Mouse (Mus musculus): ENCODE data around the gene Olfr1338.
"Not testable (repeated sequence)": the region's sequence is repeated elsewhere in the genome, so short reads cannot be mapped to it uniquely, and the experiment has no call there.

Olfr1338 gene

DNA sequence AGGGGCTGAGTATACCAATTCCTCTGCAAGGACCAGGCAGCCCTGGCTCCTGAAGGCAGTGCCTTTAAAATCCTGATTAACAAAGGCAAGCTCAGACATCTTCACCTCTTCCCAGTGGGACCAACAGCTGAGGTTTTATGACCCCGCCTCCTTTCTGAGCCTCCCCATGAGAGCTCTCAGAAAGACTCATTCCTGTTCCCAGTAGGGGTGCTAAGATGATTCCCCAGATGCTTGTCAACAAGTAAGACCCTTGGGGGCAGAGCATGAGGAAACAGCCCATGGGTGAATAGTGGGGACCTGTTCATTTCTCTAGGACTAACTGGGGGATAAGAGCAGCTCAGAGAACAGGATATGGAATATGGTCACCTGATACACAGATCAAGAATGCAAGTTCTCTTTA is at the start of gene Olfr1338:
Gene Olfr1338 (minus strand): TSS at position 101 of the 400 bp plus-strand sequence.
- DNase-seq, result no peak

DNA sequence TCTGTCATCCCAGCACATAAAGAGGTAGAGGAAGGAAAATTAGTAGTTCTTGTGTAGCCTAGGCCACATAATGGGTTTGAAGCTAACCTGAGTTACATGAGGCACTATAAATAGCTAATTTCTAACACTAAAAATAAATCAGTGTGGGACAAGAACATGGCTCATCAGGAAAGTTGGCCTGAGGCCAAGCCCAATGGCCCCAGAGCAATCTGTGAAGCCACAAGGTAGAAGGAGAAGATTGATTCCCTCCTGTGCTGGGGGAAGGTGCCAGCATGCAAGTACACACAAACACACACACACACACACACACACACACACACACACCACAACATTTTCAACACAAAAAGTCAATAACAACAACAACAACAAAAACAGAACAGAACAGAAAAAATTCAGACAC is 34.3 kb upstream of the Olfr1338 start:
- DNase-seq, result not testable (repeated sequence)

DNA sequence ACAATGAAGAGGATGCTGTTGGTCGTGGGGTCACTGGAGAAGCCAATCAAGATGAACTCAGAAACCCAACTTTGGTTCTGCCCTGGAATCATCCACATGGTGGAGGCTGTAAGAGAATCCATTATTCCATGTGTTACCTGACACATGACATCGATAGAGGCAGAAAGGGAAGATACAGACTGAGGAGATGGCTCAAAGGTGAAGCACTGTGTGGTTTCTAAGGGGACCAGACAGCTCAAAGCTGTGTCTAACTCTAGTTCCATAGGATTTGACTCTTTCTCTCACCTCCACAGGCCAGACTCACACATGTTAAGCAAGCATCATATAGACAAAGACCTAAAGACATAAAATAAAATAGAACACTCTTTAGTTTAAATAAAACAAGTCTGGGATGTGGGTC is 23.9 kb upstream of the Olfr1338 start, which contains the start of gene Olfr1337:
Gene Olfr1337 (minus strand): TSS at position 101 of the 400 bp plus-strand sequence.
- no peak for DNase-seq

DNA sequence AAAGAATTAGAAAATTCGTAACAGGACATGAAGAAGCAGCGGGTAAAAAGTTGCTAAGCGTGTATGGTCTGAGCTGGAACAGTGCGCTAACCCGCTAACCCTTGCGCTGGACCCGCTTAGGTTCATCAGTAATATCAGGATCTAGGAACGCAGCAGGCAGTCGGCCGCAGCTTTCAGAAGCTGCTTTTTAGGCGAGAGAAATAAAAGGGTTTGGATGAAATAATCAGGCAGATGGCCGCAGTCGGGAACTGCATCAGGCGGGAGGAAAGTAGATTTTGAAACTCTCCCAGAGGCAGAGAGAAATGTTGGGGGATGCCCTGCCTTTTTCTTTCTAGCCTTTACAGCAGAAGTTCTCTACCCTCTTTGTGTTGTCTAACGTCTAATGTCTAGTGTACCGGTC is 16.7 kb downstream of the Olfr1338 start:
- no peak for DNase-seq

DNA sequence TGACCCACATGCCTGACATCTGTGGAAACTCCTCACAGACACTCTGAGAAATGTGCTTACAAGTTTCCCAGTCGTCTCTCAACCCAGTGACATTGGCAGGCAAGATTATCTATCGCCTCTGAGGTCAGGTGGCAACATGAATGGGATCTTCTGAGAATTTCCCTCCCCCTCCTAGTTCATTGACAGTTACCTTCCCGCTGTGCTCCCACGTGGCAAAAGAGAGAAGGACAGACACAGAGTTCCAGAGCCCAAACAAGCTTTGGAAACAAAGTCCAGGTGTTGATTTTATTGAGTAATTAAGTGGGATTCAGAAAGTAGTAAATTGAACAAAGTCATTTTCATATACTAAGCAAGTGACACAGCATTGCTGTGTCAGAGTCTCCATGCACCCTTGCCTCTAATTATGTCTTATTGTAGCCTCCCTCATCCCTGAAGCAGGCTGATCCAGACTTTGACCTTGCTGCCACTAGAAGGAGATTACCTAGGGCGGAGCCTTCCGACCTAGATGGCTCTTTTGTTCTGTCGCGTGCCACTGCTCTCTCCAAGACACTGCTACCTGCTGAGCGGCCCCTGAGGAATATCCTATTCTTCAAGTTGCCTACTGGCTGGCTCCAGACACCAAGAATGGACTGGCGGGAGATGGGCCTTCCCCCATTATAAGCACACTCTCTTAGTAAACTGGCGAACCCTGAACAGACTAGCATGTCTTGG is 17.4 kb downstream of the Olfr1338 start:
- DNase-seq, result no peak

DNA sequence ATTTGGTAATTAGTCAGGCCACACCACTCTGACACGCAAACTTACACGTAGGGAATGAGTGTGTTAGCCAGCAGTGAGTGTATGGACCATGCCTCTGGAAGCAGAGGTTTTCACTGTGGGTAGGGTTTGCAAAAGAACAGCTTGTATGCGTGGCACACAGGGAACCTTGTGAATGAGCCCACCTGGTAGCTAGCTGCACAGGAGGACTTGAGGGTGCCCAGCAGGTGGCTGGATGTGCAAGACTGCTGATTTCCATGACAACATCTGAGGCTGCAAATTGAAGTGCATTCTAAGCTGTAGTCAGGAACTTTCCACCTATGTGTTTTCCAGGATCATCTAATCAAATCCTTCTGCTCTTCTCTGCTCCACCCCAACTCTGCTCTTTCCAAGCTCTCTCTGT is 19.0 kb downstream of the Olfr1338 start:
- DNase-seq, result no peak

DNA sequence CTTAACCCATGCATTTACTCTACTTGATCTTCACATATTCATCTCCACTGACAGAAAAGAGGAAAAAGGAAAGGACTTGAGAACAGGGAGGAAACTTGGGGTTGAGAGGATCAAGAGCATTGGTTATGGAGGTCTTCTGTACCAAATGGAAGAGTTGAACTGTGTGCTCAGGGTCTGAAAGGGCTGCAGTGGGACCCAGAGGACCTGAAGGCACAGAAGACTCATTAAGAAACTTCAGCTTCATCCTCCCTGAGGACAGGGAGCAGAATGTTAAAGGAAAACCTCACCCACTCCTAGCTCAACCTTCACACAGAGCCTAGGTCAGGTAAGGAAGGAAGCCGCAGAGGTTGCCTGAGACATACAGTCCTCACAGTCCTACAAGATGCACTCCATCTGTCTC is 26.7 kb downstream of the Olfr1338 start, which contains the start of gene Olfr1339:
Gene Olfr1339 (plus strand): TSS at position 301 of the 400 bp plus-strand sequence.
- DNase-seq, result no peak

DNA sequence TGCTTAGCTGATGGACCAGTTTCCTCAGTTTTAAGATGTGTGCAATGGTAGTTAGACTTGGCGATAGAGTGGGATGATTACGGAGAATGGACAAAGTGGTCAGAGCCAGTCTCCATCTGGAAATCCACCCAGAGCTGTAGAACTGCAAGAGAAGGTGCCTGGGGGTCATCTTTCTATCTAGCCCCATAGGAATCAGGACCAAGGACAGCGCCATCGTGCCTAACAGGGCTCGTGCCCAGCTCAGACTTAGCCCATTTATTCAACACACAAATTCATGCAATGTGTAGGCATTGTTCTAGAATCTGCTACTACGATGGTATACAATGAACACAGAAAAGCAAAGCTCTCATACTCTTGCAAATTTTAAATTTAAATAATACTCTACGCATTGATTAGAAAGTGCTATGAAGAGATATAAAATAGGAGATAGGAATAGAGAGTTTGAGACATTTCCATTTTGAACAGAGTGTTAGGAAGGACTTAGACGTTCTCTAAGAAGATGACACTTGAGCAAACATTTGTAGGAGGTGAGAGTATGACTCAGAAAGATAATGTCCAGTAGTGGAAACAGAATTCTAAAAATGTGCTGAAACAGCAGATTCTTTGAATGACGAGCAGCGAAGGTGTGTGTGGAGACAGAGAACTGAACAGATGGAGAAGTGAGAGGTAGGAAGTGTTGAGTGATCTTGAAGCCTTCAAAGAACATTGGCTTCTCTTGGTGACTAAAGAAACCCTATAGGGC is 36.6 kb downstream of the Olfr1338 start:
- DNase-seq, result peak; percentile 9

DNA sequence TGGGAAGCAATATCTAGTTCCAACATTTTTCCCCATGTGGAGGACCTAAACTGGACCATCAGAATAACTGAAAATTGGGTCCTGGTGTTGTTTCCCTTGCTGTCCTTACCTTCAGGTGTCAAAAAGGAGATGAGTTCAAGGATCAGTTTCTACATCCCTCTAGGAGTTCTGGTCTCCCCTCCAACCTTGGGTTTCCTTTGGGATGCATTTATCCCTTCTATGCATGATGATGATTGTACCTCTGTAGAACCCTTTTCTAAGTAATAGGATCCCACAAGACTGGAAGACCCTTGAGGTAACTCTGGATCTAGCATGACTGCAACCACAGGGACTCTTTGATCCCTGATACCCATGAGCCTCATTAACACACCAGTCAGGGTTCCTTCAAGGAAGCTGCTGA is 38.7 kb downstream of the Olfr1338 start, which contains the start of gene Olfr1340:
Gene Olfr1340 (plus strand): TSS at position 301 of the 400 bp plus-strand sequence.
- no peak for DNase-seq

DNA sequence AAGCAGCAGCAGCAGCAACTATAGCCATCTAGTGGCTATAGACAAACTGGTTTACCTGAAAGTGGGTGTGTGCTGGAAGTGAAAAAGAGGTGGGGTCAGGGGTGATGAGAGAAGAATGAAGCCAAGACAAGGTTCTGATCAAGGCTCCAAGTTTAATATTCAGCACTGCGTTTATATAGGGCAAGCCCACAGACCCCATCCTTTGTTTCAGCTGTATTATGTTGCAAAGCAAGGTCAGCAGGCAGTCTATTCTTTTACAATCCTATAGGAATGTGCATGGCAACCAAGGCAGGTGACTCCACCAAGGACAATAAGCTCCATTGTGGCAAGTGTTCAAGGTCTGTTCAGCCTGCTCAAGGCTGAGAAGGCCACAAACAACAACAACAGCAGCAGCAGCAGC is 46.9 kb downstream of the Olfr1338 start:
- DNase-seq, result no peak

DNA sequence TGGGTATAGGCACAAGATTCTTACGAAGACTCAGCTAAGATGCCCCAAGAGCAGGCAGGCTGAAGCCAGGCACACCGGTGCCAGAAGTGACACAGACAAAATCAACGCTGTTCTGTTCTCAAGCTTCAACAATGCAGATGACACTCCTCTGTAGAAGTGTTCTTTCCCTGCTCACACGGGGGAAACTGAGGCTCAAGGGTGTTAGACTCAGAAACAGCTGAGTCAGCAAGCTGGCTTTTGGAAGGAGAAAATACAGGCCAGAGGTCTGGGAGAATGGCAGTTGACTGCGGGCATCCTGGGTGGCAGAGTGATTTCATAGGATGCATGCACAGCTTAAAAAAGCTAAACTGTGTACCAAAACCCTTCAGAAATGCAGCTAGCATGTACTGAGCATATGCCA is 50.5 kb downstream of the Olfr1338 start:
- no peak for DNase-seq

DNA sequence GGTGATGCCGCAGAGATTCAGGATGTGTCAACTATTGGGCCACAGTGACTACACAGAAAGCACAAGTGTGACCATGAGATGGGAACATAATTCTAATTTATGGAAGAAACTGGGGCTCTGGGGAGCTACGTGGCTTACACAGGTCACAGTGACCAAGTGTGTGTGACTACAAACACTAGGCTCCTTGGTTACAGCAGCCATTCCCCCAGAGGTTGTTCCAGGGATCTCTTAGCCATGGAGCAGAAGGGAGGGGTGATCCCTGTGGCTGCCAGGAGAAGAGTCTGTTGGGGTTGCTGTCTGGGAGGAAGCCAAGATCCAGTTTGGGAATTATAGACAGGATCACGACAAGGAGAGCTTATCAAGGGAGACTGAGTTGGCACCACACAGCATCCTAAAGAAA is 55.3 kb downstream of the Olfr1338 start, which contains the start of gene Olfr1341:
Gene Olfr1341 (plus strand): TSS at position 301 of the 400 bp plus-strand sequence.
- DNase-seq, result no peak

Data from thymus, postnatal 14 days (tissue).